Mouse (Mus musculus): ENCODE results near the gene Pnmt. TPM values are rescaled to one million over a fixed set of nuclear protein-coding genes. Genes with fewer than 3 reads are reported as not detected.

The Pnmt gene
- total and polyA plus RNA-seq, 3 experiments, result not detected

DNA sequence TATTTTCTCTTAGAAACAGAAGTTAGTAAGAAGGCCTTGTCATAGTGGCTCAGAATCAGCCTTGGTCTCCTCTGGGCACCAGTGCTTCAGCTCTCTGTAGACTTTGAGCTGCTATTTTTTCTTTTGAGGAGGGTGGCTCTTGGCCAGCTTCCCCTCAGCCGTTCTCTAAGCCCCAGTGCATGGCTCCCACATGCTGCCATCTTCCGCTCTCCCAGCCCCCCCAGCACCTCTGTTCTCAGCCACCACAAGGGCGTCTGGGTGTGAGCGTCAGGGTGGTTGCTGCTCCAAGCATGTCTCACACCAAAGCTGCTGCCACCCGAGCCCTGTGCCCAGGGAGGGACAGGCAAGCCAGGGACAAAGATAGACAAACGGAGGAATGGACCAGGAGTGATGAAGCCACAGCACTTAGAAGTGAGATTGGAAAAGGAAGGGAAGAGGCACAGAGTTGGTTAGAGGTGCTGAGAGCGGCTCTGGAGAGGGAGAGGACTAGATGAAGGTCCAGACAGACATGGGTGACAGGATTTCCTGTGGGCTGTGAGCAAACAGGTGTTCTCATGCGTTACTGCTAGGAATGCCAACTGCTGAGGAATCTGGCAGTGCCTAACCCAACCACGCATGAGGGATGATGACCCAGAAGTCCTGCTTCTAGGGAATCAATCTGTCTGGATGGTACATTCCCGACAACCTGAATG lies 18.9 kb upstream of the Pnmt start (continued):
- no peak for TF ChIP-seq POLR2AphosphoS5 (IDR thresholded peaks at IDR 0.05; ENCODE audit: borderline replicate concordance, low read depth, low read length)
- TF ChIP-seq UBTF (IDR thresholded peaks at IDR 0.05; ENCODE audit: borderline replicate concordance, insufficient read depth, low read depth, low read length), result no peak
- no peak for TF ChIP-seq MAZ (IDR thresholded peaks at IDR 0.05; ENCODE audit: low read depth, low read length)
- no peak for TF ChIP-seq RAD21 (IDR thresholded peaks at IDR 0.05; ENCODE audit: low read depth, low read length)
- TF ChIP-seq SIN3A (IDR thresholded peaks at IDR 0.05; ENCODE audit: low read length), result no peak
- no peak for TF ChIP-seq RCOR1 (IDR thresholded peaks at IDR 0.05; ENCODE audit: low read depth, low read length)

DNA sequence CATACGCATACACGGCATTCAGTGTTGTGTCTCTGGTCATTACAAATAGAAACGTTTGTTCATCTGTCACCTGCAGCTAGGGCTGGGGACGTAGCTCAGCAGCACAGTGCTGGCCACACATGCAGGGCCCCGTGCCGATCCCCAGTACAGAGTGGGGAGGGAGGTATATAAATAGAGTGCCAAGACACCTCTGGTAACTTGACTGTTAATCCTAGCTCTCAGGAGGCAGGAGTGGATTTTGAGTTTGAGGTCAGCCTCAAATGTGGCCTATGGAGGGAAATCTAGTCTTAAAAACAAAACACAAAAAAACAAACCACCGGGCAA lies 18.4 kb upstream of the Pnmt start:
- no peak overlapping the region for H3K4me3 ChIP-seq (ENCODE audit: control insufficient read depth in 1 of 2, insufficient read depth in 1 of 2, low read depth in 2 of 2, low read length in 2 of 2)
- H3K36me3 ChIP-seq (ENCODE audit: control insufficient read depth in 1 of 2, insufficient read depth in 2 of 2, low read length in 2 of 2), result no peaks in the 10 kb centered on the region
- H3K27ac ChIP-seq (ENCODE audit: control insufficient read depth, low read depth, low read length), result no peak overlapping the region
- no peak overlapping the region for H3K9ac ChIP-seq (ENCODE audit: control insufficient read depth, low read depth, low read length, poor library complexity, severe bottlenecking)
- no peaks in the 10 kb centered on the region for H3K27me3 ChIP-seq (ENCODE audit: control insufficient read depth in 1 of 2, insufficient read depth in 2 of 2, low read length in 2 of 2)
- H3K9me3 ChIP-seq (replicated peaks; ENCODE audit: insufficient read depth, low read length), result no peaks in the 10 kb centered on the region
- TF ChIP-seq ETS1 (IDR thresholded peaks at IDR 0.05; ENCODE audit: low read depth, low read length), result no peak
- no peak for TF ChIP-seq RCOR1 (IDR thresholded peaks at IDR 0.05; ENCODE audit: low read depth, low read length)
- no peak for TF ChIP-seq TAL1 (IDR thresholded peaks at IDR 0.05; ENCODE audit: low read length)
- no peak for TF ChIP-seq MYC (IDR thresholded peaks at IDR 0.05; ENCODE audit: low read depth, low read length)
- no peak for TF ChIP-seq CHD1 (IDR thresholded peaks at IDR 0.05; ENCODE audit: low read depth, low read length)
- no peak for TF ChIP-seq GATA1 (IDR thresholded peaks at IDR 0.05; ENCODE audit: low read depth, low read length)
- no peak for TF ChIP-seq ZC3H11A (IDR thresholded peaks at IDR 0.05; ENCODE audit: low read depth, low read length)
- no peak for TF ChIP-seq UBTF (IDR thresholded peaks at IDR 0.05; ENCODE audit: borderline replicate concordance, insufficient read depth, low read depth, low read length)
- no peak for TF ChIP-seq CHD2 (IDR thresholded peaks at IDR 0.05; ENCODE audit: low read length)
- no peak for TF ChIP-seq USF2 (IDR thresholded peaks at IDR 0.05; ENCODE audit: borderline replicate concordance in 1 of 2, insufficient read depth in 1 of 2, low read depth in 1 of 2, low read length in 2 of 2)
- peaks cover 2% of the 10 kb centered on the region for H3K79me2 ChIP-seq (ENCODE audit: control insufficient read depth, insufficient read depth, low read length, poor library complexity)
- no peak for DNase-seq (ENCODE audit: low read depth, low spot score)
- no peaks in the 10 kb centered on the region for H3K4me1 ChIP-seq (ENCODE audit: control insufficient read depth in 1 of 2, insufficient read depth in 2 of 2, low read length in 2 of 2)

DNA sequence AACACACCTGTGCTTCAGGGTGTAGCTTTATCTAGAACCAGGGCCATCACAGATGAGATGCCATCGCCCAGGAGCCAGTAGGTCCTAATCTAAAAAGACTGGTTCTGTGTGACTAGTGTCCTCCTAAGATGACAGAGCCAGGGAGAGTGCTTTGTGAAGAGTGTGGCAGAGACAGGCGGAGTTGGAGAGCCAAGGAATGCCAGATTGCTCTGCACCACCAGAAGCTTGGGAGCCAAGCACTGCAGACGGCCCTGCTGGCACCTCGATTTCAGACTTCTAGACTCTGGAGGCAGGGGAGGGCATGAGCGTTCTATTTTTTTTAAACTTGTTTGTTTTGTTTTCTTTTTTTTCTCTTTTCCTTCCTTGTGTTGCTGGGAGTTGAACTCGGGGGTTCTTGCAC lies 16.9 kb upstream of the Pnmt start:
- Histone ChIP-seq H3K9ac (ENCODE audit: control insufficient read depth, low read depth, low read length, poor library complexity, severe bottlenecking) (no peak overlapping the region), H3K4me3 (ENCODE audit: control insufficient read depth in 1 of 2, insufficient read depth in 1 of 2, low read depth in 2 of 2, low read length in 2 of 2) (no peak overlapping the region), H3K36me3 (ENCODE audit: control insufficient read depth in 1 of 2, insufficient read depth in 2 of 2, low read length in 2 of 2) (no peaks in the 10 kb centered on the region; a peak in 1 of 4 replicates)

More for the DNA sequence above, 16.9 kb upstream of the Pnmt start:
- Histone ChIP-seq H3K27me3 (ENCODE audit: control insufficient read depth in 1 of 2, insufficient read depth in 2 of 2, low read length in 2 of 2) (no peaks in the 10 kb centered on the region), H3K27ac (ENCODE audit: control insufficient read depth, low read depth, low read length) (no peak overlapping the region), H3K4me1 (ENCODE audit: control insufficient read depth in 1 of 2, insufficient read depth in 2 of 2, low read length in 2 of 2) (no peaks in the 10 kb centered on the region), H3K9me3 (replicated peaks; ENCODE audit: insufficient read depth, low read length) (no peaks in the 10 kb centered on the region), H3K79me2 (ENCODE audit: control insufficient read depth, insufficient read depth, low read length, poor library complexity) (no peaks in the 10 kb centered on the region; the same call in 1 of the 2 replicates)
- TF ChIP-seq MEF2A (IDR thresholded peaks at IDR 0.05; ENCODE audit: extremely low read depth, insufficient replicate concordance, low read depth, low read length, poor library complexity, severe bottlenecking), result no peak
- no peak for TF ChIP-seq POLR2AphosphoS2 (IDR thresholded peaks at IDR 0.05; ENCODE audit: low read length)
- no peak for TF ChIP-seq EP300 (IDR thresholded peaks at IDR 0.05; ENCODE audit: low read depth in 1 of 2, low read length in 2 of 2)
- no peak for TF ChIP-seq ZKSCAN1 (IDR thresholded peaks at IDR 0.05; ENCODE audit: low read depth, low read length)
- TF ChIP-seq ETS1 (IDR thresholded peaks at IDR 0.05; ENCODE audit: low read depth, low read length), result no peak
- no peak for DNase-seq (ENCODE audit: low read depth, low spot score)

All from MEL (cell line).